ENCODE assay signal across 8 mouse cellular contexts in the genomic region with DNA sequence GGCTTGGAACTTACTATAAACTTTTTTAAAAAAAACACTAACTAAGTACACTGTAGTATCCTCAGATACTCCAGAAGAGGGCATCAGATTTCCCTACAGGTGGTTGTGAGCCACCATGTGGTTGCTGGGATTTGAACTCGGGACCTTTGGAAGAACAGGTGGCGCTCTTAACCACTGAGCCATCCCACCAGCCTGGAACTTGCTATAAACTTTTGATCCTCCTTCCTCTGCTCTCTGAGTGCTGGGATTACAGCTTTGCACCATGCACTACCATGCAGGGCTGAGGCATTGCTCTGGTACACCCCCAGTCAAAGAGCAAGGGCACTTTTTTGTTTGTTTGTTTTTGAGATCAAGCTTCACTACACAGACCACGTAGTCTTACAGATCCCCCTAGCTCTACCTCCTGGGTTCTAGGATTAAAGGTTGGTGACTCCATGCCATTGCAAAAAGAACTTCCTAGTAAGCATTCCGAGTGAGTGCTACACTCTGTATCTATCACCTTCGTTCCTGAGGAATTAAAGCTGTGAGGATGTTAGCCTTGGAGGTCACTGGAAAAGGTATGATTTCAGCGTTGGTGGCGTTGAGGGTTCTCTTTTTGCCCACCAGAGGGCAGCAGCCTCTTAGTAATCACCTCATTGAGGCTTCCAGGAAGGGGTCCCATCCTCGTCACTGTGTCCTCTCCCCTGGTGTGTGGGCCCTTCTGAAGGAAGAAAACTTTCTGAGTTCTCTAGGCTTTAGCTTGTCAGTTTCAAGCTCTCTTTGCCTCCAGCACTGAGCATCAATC. TPM values are rescaled to one million over a fixed set of nuclear protein-coding genes. Genes with fewer than 3 reads are reported as not detected.
DNase-seq lines count a peak whose midpoint lies in the region; TF ChIP-seq lines count a peak whose summit lies in the region.

No protein-coding gene starts in this region.

- H3K27ac ChIP-seq in CH12.LX (ENCODE audit: insufficient read depth, low read depth): no peak overlapping the region

- no peaks in the 10 kb centered on the region for H3K9me3 ChIP-seq in CH12.LX (replicated peaks; ENCODE audit: low read length)

- H3K4me3 ChIP-seq in CH12.LX (replicated peaks in 1 of 3; ENCODE audit: low read depth in 2 of 3, low read length in 2 of 3, poor library complexity in 1 of 3): no peak overlapping the region

- TF ChIP-seq POLR2A in CH12.LX (IDR thresholded peaks at IDR 0.05; ENCODE audit: low read depth, low read length): no peak

- H3K79me2 ChIP-seq in CH12.LX (replicated peaks; ENCODE audit: control insufficient read depth, extremely low read depth, insufficient read depth, poor library complexity, severe bottlenecking): no peaks in the 10 kb centered on the region

- in situ Hi-C loops in CH12.LX (cut with MboI; ENCODE audit: low pct_ligation_motif_present, low pct_unique_long_range_greater_than_20kb, low sequenced_read_pairs): loop anchor here (10.0 kb wide), 2 partner anchors 115 to 245 kb away; no protein-coding TSS in a partner anchor

- peak; percentile 52 to 56 for DNase-seq in adrenal gland, adult 18-20 months (ENCODE audit: low spot score in 2 of 2)
- DNase-seq in adrenal gland, adult 2 months: no peak
- peak; percentile 61 for DNase-seq in CH12.LX (ENCODE audit: extremely low read depth)
- DNase-seq in c-Kit-positive CD71-positive TER-119-positive erythroid progenitor cells, embryonic 14.5 days (ENCODE audit: low spot score): peak; percentile 37
- DNase-seq in forelimb bud, embryonic 11.5 days (ENCODE audit: low read depth, low spot score): peak; percentile 74
- DNase-seq in kidney, postnatal 10 days: peak; percentile 79
- DNase-seq in lung, postnatal 10 days: peak; percentile 67
- peak; percentile 62 to 67 for DNase-seq in right cerebral cortex, adult 2 months (ENCODE audit: low spot score in 2 of 2)

- H3K4me1 ChIP-seq in CH12.LX (ENCODE audit: control insufficient read depth in 1 of 2, insufficient read depth in 2 of 2): peaks cover 0 to 18% of the 10 kb centered on the region in 2 experiments; a peak in 2 of 4 replicates

- no peaks in the 10 kb centered on the region for H3K27me3 ChIP-seq in CH12.LX (replicated peaks)

- no peak for TF ChIP-seq EP300 in CH12.LX (IDR thresholded peaks at IDR 0.05; ENCODE audit: low read length)

- no peak overlapping the region for H3K9ac ChIP-seq in CH12.LX (ENCODE audit: insufficient read depth, low read depth)

- peak overlapping the region; percentile 4; the same call in 1 of the 2 replicates for H3K4me2 ChIP-seq in CH12.LX (ENCODE audit: insufficient read depth, low read depth, poor library complexity, severe bottlenecking)

- peak; percentile 70 for TF ChIP-seq RAD21 in CH12.LX (IDR thresholded peaks at IDR 0.05; ENCODE audit: low read depth, low read length)

- dilution Hi-C loops in CH12.LX (cut with MboI; ENCODE audit: extremely low pct_ligation_motif_present, extremely low pct_unique_long_range_greater_than_20kb, low sequenced_read_pairs): no loop called here

- TF ChIP-seq CTCF in CH12.LX (conservative IDR thresholded peaks at IDR 0.05 in 1 of 2, IDR thresholded peaks at IDR 0.05 in 1 of 2; ENCODE audit: low read depth in 2 of 2, low read length in 2 of 2): peak; percentile 68 to 73

- H3K36me3 ChIP-seq in CH12.LX (replicated peaks in 1 of 2; ENCODE audit: control insufficient read depth in 1 of 2, insufficient read depth in 1 of 2, low read length in 1 of 2): peaks cover 0 to 3% of the 10 kb centered on the region in 2 experiments

TF ChIP-seq in CH12.LX, 34 proteins besides CTCF, POLR2A, EP300 and RAD21:
- TF ChIP-seq SMC3 (IDR thresholded peaks at IDR 0.05; ENCODE audit: low read depth, low read length) (peak; percentile 69), POLR2AphosphoS2 (IDR thresholded peaks at IDR 0.05; ENCODE audit: low read depth, low read length) (no peak), ZC3H11A (IDR thresholded peaks at IDR 0.05; ENCODE audit: low read depth, low read length) (peak; percentile 14; the same call in 1 of the 2 replicates), ELF1 (IDR thresholded peaks at IDR 0.05; ENCODE audit: low read depth, low read length) (peak; percentile 45; the same call in 1 of the 2 replicates), GABPA (IDR thresholded peaks at IDR 0.05; ENCODE audit: insufficient replicate concordance, low read depth, low read length) (no peak), IRF4 (IDR thresholded peaks at IDR 0.05; ENCODE audit: low read depth, low read length) (0 out of 2 replicates have a peak, but pooled peaks have one; percentile 13)

RNA-seq across cellular contexts. Expression of gene 5730409E04Rik, which starts 9.5 kb away (rescaled TPM):
- total RNA-seq in adrenal gland, adult 18-20 months (2021): 10 to 100 TPM; 10.4 to 10.5 TPM
- 10 to 100 TPM in 1 of 2 experiments, 1 to 10 TPM in 1; 8.1 to 19.0 TPM for total RNA-seq in adrenal gland, adult 2 months (2021)
- 19.3 and 20.7 TPM in 2 replicates for polyA plus RNA-seq in adrenal gland, adult 2 months (2012; rRNA removed)
- total RNA-seq in CH12.LX (2012; rRNA removed) (4.1 and 4.7 TPM in 2 replicates), CH12.LX (2014; rRNA removed) (4.7 and 5.8 TPM in 2 replicates)
- 8.1 and 8.7 TPM in 2 replicates for polyA plus RNA-seq in CH12.LX (2012; ENCODE audit: insufficient read length, low read depth)

RNA-seq across cellular contexts. Expression of gene Clspn, which starts 43.4 kb away (rescaled TPM):
- total RNA-seq in adrenal gland, adult 18-20 months (2021): under 1 TPM; 0.54 to 0.96 TPM
- total RNA-seq in adrenal gland, adult 2 months (2021): under 1 TPM; 0.66 to 0.97 TPM
- polyA plus RNA-seq in adrenal gland, adult 2 months (2012; rRNA removed): 0.11 and 0.19 TPM in 2 replicates
- total RNA-seq in CH12.LX (2012; rRNA removed): 34.9 and 49.4 TPM in 2 replicates
- total RNA-seq in CH12.LX (2014; rRNA removed): 25.4 and 25.5 TPM in 2 replicates
- 90.0 and 103 TPM in 2 replicates for polyA plus RNA-seq in CH12.LX (2012; ENCODE audit: insufficient read length, low read depth)

Comparison
In these comparisons a context has a peak if more than half of its experiments do, and no peak if none do; other contexts are left out.
1. RNA of gene Clspn, which starts 43.4 kb away (total RNA-seq): 25.4 to 49.4 TPM in CH12.LX; 0.66 to 0.97 TPM in adrenal gland, adult 2 months and 0.54 to 0.96 TPM in adrenal gland, adult 18-20 months; every median in the first group is over 10 times any median in the second.